Mouse (Mus musculus) forebrain, embryonic 14.5 days (tissue): ENCODE data around the gene Klhl20. TPM values are rescaled to one million over a fixed set of nuclear protein-coding genes. Genes with fewer than 3 reads are reported as not detected.

Source experiments
- ATAC-seq: fragments of 200-750 bp; cut with Nextera tagmentation; 2 replicates; pipeline ENCODE4 v1.8.0; 2017; ENCODE audit warnings: mild to moderate bottlenecking, moderate library complexity
- DNase-seq: peaks from one replicate; pipeline ENCODE4 v3.0.0-alpha.2; 2015; ENCODE audit warnings: low spot score
- H3K27ac ChIP-seq: fragments of 300-500 bp; sonication (generic); 2 replicates; pipeline ENCODE4 v1.5.1; 2014; ENCODE audit warnings: low read depth, mild to moderate bottlenecking, control low read depth, low read length, moderate library complexity
- H3K27me3 ChIP-seq: fragments of 300-500 bp; sonication (generic); replicated peaks from 2 replicates; pipeline ENCODE4 v1.6.1; 2014; ENCODE audit warnings: low read length, control low read depth, mixed read lengths; ENCODE audit not compliant: control insufficient read depth, insufficient read depth
- H3K36me3 ChIP-seq: fragments of 300-500 bp; sonication (generic); 2 replicates; pipeline ENCODE4 v1.6.1; 2014; ENCODE audit warnings: low read length, control low read depth; ENCODE audit not compliant: control insufficient read depth, insufficient read depth
- H3K4me1 ChIP-seq: fragments of 300-500 bp; sonication (generic); 2 replicates; pipeline ENCODE4 v1.6.1; 2014; ENCODE audit warnings: antibody characterized with exemption, low read length, control low read depth; ENCODE audit not compliant: control insufficient read depth, insufficient read depth
- H3K4me2 ChIP-seq: fragments of 300-500 bp; sonication (generic); 2 replicates; pipeline ENCODE4 v1.6.1; 2014; ENCODE audit warnings: mild to moderate bottlenecking, control low read depth, low read length
- H3K4me3 ChIP-seq: fragments of 300-500 bp; sonication (generic); 2 replicates; pipeline ENCODE4 v1.5.1; 2014; ENCODE audit warnings: low read depth, low read length, control low read depth
- H3K9ac ChIP-seq: fragments of 300-500 bp; sonication (generic); 2 replicates; pipeline ENCODE4 v1.6.1; 2014; ENCODE audit warnings: mild to moderate bottlenecking, low read length, control low read depth, moderate library complexity
- H3K9me3 ChIP-seq: fragments of 300-500 bp; sonication (generic); replicated peaks from 2 replicates; pipeline ENCODE4 v1.6.1; 2016; ENCODE audit warnings: low read length, control low read depth, mixed read lengths; ENCODE audit not compliant: control insufficient read depth
- WGBS: fragments of 180-500 bp; shearing (Covaris S2); extraction: QIAGEN DNeasy Blood & Tissue Kit; methylation state at CpG from one replicate; pipeline ENCODE4 v1.1.7; 2014; 5-methylcytosine and 5-hydroxymethylcytosine counted together
- polyA plus RNA-seq: library from polyadenylated mRNA; unstranded; fragments of >200 nt; fragmentation: Nextera tagmentation; extraction: Ambion mirVana; gene quantifications from 2 replicates; pipeline ENCODE4 v1.2.1, GENCODE M21; 2014

Gene Klhl20
- polyA plus RNA-seq, 1 experiment from 2014 or later: 17.2 TPM

DNA sequence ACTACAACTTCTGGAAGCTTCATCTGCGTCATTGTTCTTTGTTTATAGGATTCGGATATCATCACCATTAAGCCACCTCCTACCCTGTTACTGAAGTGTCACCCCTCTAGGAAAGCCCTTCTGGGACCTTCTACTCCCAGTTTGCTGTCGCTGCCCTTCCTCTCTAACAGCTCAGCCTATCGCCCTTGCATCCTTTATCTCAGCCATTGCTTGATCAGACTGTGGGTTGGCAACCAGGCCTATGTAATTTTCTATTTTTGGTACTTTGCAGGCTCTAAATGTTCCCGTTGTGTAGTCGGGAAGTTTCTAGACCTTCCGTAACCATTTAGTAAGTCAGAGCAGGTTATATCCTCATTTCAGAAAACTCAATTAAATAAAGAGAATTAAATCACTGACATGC, 11.9 kb upstream of the Klhl20 start:
- Histone ChIP-seq H3K4me3 (peak overlapping the region; percentile 32), H3K4me1 (no peaks in the 10 kb centered on the region), H3K36me3 (no peaks in the 10 kb centered on the region), H3K9me3 (no peaks in the 10 kb centered on the region), H3K9ac (peak overlapping the region; percentile 52; the same call in 1 of the 2 replicates), H3K27me3 (no peaks in the 10 kb centered on the region), H3K4me2 (peak overlapping the region; percentile 61), H3K27ac (no peak overlapping the region)
- ATAC-seq (0 out of 2 replicates have a peak, but pooled peaks have one; percentile 14), DNase-seq (no peak)
- 90% methylated on average over 7 of the region's 7 CpGs for WGBS

- Histone ChIP-seq H3K27ac (no peak within 1 kb of the TSS), H3K27me3 (no peaks in the 10 kb centered on the region), H3K36me3 (no peaks in the 10 kb centered on the region), H3K4me1 (no peaks in the 10 kb centered on the region), H3K9me3 (no peaks in the 10 kb centered on the region), H3K4me3 (peak within 1 kb of the TSS; percentile 32), H3K4me2 (peak within 1 kb of the TSS; percentile 61), H3K9ac (peak within 1 kb of the TSS; percentile 52)
- ATAC-seq (peak; percentile 95), DNase-seq (peak; percentile 62)
- 4% methylated on average over 33 of the region's 33 CpGs for whole genome bisulfite sequencing
Observed at GRCm38 (mm10) chr1:161142531-161143159, 11.3 kb upstream of the Klhl20 start, which contains the start of gene Ankrd45. Gene Ankrd45, plus strand, starts transcription at chr1:161142691.

- no peaks in the 10 kb centered on the region for H3K9me3 ChIP-seq
- WGBS: 83% methylated on average over 9 of the region's 9 CpGs
- H3K4me2 ChIP-seq: no peak overlapping the region
- H3K4me1 ChIP-seq: no peaks in the 10 kb centered on the region
- H3K4me3 ChIP-seq: no peak overlapping the region
- DNase-seq: no peak
- no peaks in the 10 kb centered on the region for H3K36me3 ChIP-seq
- ATAC-seq: no peak
- no peak overlapping the region for H3K9ac ChIP-seq
- H3K27me3 ChIP-seq: no peaks in the 10 kb centered on the region
- no peak overlapping the region for H3K27ac ChIP-seq
Observed at GRCm38 (mm10) chr1:161140026-161140762, 8.9 kb upstream of the Klhl20 start.

- no peaks in the 10 kb centered on the region for H3K4me1 ChIP-seq
- no peaks in the 10 kb centered on the region for H3K9me3 ChIP-seq
- WGBS: 83% methylated on average over 2 of the region's 2 CpGs
- H3K27ac ChIP-seq: no peak overlapping the region
- H3K4me2 ChIP-seq: no peak overlapping the region
- no peak overlapping the region for H3K4me3 ChIP-seq
- H3K27me3 ChIP-seq: no peaks in the 10 kb centered on the region
- DNase-seq (no peak), ATAC-seq (no peak)
- no peaks in the 10 kb centered on the region for H3K36me3 ChIP-seq
- no peak overlapping the region for H3K9ac ChIP-seq
Observed at GRCm38 (mm10) chr1:161139496-161139895, 8.2 kb upstream of the Klhl20 start.

- ATAC-seq (no peak), DNase-seq (no peak)
- H3K4me2 ChIP-seq: no peak overlapping the region
- no peak overlapping the region for H3K4me3 ChIP-seq
- no peaks in the 10 kb centered on the region for H3K9me3 ChIP-seq
- H3K27ac ChIP-seq: no peak overlapping the region
- no peaks in the 10 kb centered on the region for H3K27me3 ChIP-seq
- 80% methylated on average over 1 of the region's 1 CpGs for WGBS
- H3K36me3 ChIP-seq: no peaks in the 10 kb centered on the region
- H3K9ac ChIP-seq: no peak overlapping the region
- peaks cover 9% of the 10 kb centered on the region; the same call in 1 of the 2 replicates for H3K4me1 ChIP-seq
Observed at GRCm38 (mm10) chr1:161126461-161126860, 4.8 kb downstream of the Klhl20 start.

GRCm38 (mm10) chr1:161122661-161123418, 8.5 kb downstream of the Klhl20 start:
- no peak overlapping the region for H3K4me3 ChIP-seq
- DNase-seq: no peak
- H3K4me2 ChIP-seq: no peak overlapping the region
- no peaks in the 10 kb centered on the region for H3K27me3 ChIP-seq
- no peaks in the 10 kb centered on the region for H3K9me3 ChIP-seq
- ATAC-seq: no peak
- H3K36me3 ChIP-seq: no peaks in the 10 kb centered on the region
- 91% methylated on average over 10 of the region's 10 CpGs for WGBS
- H3K4me1 ChIP-seq: no peaks in the 10 kb centered on the region
- no peak overlapping the region for H3K27ac ChIP-seq
- H3K9ac ChIP-seq: no peak overlapping the region

GRCm38 (mm10) chr1:161114591-161114990, 16.7 kb downstream of the Klhl20 start:
- Histone ChIP-seq H3K4me2 (no peak overlapping the region), H3K9me3 (no peaks in the 10 kb centered on the region), H3K4me1 (no peaks in the 10 kb centered on the region), H3K27me3 (no peaks in the 10 kb centered on the region), H3K36me3 (no peaks in the 10 kb centered on the region; the same call in 1 of the 2 replicates), H3K9ac (no peak overlapping the region), H3K27ac (no peak overlapping the region), H3K4me3 (no peak overlapping the region)
- ATAC-seq (no peak), DNase-seq (no peak)

- H3K4me2 ChIP-seq: no peak overlapping the region
- H3K27ac ChIP-seq: no peak overlapping the region
- H3K4me1 ChIP-seq: no peaks in the 10 kb centered on the region
- H3K4me3 ChIP-seq: no peak overlapping the region
- no peak for DNase-seq
- no peak for ATAC-seq
- no peak overlapping the region for H3K9ac ChIP-seq
- peaks cover 21% of the 10 kb centered on the region for H3K36me3 ChIP-seq
- H3K9me3 ChIP-seq: no peaks in the 10 kb centered on the region
- 81% methylated on average over 8 of the region's 8 CpGs for WGBS
- no peaks in the 10 kb centered on the region for H3K27me3 ChIP-seq
Observed at GRCm38 (mm10) chr1:161109216-161109615, 22.1 kb downstream of the Klhl20 start.
